Mouse (Mus musculus) large intestine, adult 2 months (tissue): Measurements from ENCODE around the gene Kcnab2. TPM values are rescaled to one million over a fixed set of nuclear protein-coding genes. Genes with fewer than 3 reads are reported as not detected.

Experiments
- polyA plus RNA-seq: library from polyadenylated mRNA; depleted of rRNA; stranded (reverse); fragments of >200 nt; gene quantifications from 2 replicates; pipeline ENCODE4 v1.2.3, GENCODE M21; 2012; rRNA removed

The Kcnab2 gene
- polyA plus RNA-seq, 1 experiment = 4.8 TPM

Other genes starting within 250 kb of the Kcnab2 start
- 6.5 and 8.1 TPM in 2 replicates for gene Gpr153, start 203.6 kb downstream of the Kcnab2 start, polyA plus RNA-seq
- not detected in 2 replicates for gene Hes3, start 186.2 kb downstream of the Kcnab2 start, polyA plus RNA-seq
- gene Icmt, start 180.6 kb downstream of the Kcnab2 start, polyA plus RNA-seq = 22.1 and 30.5 TPM in 2 replicates
- gene Rnf207, start 158.9 kb downstream of the Kcnab2 start, polyA plus RNA-seq = 3.5 and 4.0 TPM in 2 replicates
- 82.6 and 90.4 TPM in 2 replicates for gene Rpl22, start 152.1 kb downstream of the Kcnab2 start, polyA plus RNA-seq
- 0.49 and 0.56 TPM in 2 replicates for gene Chd5, start 139.2 kb downstream of the Kcnab2 start, polyA plus RNA-seq
- gene Nphp4, start 1.2 kb downstream of the Kcnab2 start, polyA plus RNA-seq = 0.60 and 0.73 TPM in 2 replicates